Mouse (Mus musculus) liver, postnatal 0 days (tissue): ENCODE measurements around the gene Spsb3.

Experiments
- CTCF ChIP-seq: sonication (generic); IDR thresholded peaks from 2 replicates; pipeline ENCODE4 v1.5.1; 2016; ENCODE audit warnings: antibody characterized with exemption, low read depth
- EP300 ChIP-seq: IDR thresholded peaks from 2 replicates; pipeline ENCODE4 v1.6.1; 2016; ENCODE audit warnings: antibody characterized with exemption, low read depth, mild to moderate bottlenecking

DNA sequence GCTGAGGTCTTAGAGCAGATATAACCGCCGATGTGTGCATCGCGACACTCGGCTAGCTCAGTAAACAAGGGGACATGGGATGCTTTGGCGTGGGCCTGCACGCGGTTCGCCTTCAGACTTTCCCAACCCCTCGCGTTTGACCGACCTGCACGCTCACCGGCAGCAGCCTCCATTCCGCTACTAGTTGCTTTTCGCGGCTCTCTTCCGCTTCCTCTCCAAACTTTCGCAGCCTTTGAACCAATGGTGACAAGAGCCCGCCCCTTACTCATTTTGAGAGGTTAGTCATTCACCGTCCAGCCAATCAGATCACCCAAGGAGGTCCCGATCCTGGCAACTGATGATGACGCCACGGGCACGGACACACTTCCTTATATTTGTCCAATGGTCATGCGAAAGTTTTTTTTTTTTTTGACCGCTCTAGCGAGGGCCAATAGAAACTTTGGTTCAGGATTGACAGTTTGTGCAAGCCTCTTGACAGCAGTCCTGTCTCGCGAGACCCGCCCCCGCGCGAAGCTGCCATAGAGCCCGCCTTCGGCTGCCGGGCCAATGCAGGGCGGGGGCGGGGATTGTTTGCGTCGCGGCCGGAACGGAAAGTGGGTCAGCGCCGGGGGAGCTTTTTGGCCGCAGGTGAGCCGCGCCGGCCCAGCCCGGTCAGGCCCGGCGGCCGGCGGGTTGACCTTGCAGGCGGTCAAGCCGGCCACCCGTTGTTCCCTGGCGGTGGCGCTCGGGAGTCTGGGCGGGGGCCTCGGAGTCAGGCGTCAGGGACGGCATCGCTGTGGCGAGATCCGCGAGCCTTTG lies at the start of gene Spsb3, which contains the start of gene Nubp2:
- peak; percentile 49 for TF ChIP-seq CTCF
- peak; percentile 85 for TF ChIP-seq EP300
